Mouse (Mus musculus): ENCODE results near the gene Foxd1. TPM values are rescaled to one million over a fixed set of nuclear protein-coding genes. Genes with fewer than 3 reads are reported as not detected.

The Foxd1 gene
- total and polyA plus RNA-seq, 3 experiments = not detected

GRCm38 (mm10) chr13:98349491-98349890 is 4.6 kb upstream of the Foxd1 start:
- peaks cover 6 to 20% of the 10 kb centered on the region in 2 experiments for H3K4me1 ChIP-seq (ENCODE audit: control insufficient read depth in 1 of 2, insufficient read depth in 2 of 2)
- dilution Hi-C loops (cut with MboI; ENCODE audit: extremely low pct_ligation_motif_present, extremely low pct_unique_long_range_greater_than_20kb, low sequenced_read_pairs) (no loop called here), in situ Hi-C loops (cut with MboI; ENCODE audit: low pct_ligation_motif_present, low pct_unique_long_range_greater_than_20kb, low sequenced_read_pairs) (no loop called here)
- H3K27ac ChIP-seq (ENCODE audit: insufficient read depth, low read depth) = no peak overlapping the region
- peaks cover 9% of the 10 kb centered on the region for H3K9me3 ChIP-seq (replicated peaks; ENCODE audit: low read length)
- no peak overlapping the region for H3K4me3 ChIP-seq (replicated peaks in 1 of 3; ENCODE audit: low read depth in 2 of 3, low read length in 2 of 3, poor library complexity in 1 of 3)
- DNase-seq (ENCODE audit: extremely low read depth) = peak; percentile 56
- H3K4me2 ChIP-seq (ENCODE audit: insufficient read depth, low read depth, poor library complexity, severe bottlenecking) = 0 out of 2 replicates have a peak overlapping the region, but pooled peaks have one; percentile 24
- peak; percentile 63 for TF ChIP-seq IRF4 (IDR thresholded peaks at IDR 0.05; ENCODE audit: low read depth, low read length)
- TF ChIP-seq MAFK (IDR thresholded peaks at IDR 0.05; ENCODE audit: insufficient replicate concordance, low read length) = no peak
- TF ChIP-seq EP300 (IDR thresholded peaks at IDR 0.05; ENCODE audit: low read length) = no peak; the same call in 1 of the 2 replicates
- no peak for TF ChIP-seq SIN3A (IDR thresholded peaks at IDR 0.05; ENCODE audit: low read length)
- TF ChIP-seq ZC3H11A (IDR thresholded peaks at IDR 0.05; ENCODE audit: low read depth, low read length) = no peak
- no peak for TF ChIP-seq RCOR1 (conservative IDR thresholded peaks at IDR 0.05; ENCODE audit: low read depth, low read length)
- H3K79me2 ChIP-seq (replicated peaks; ENCODE audit: control insufficient read depth, extremely low read depth, insufficient read depth, poor library complexity, severe bottlenecking) = no peaks in the 10 kb centered on the region
- H3K27me3 ChIP-seq (replicated peaks) = no peaks in the 10 kb centered on the region
- no peaks in the 10 kb centered on the region for H3K36me3 ChIP-seq (replicated peaks in 1 of 2; ENCODE audit: control insufficient read depth in 1 of 2, insufficient read depth in 1 of 2, low read length in 1 of 2)
- no peak overlapping the region for H3K9ac ChIP-seq (ENCODE audit: insufficient read depth, low read depth)

GRCm38 (mm10) chr13:98351527-98351926 is 2.5 kb upstream of the Foxd1 start:
- Histone ChIP-seq H3K4me2 (ENCODE audit: insufficient read depth, low read depth, poor library complexity, severe bottlenecking) (no peak overlapping the region), H3K27me3 (replicated peaks) (no peaks in the 10 kb centered on the region), H3K9ac (ENCODE audit: insufficient read depth, low read depth) (no peak overlapping the region), H3K4me1 (ENCODE audit: control insufficient read depth in 1 of 2, insufficient read depth in 2 of 2) (peaks cover 6 to 20% of the 10 kb centered on the region in 2 experiments), H3K79me2 (replicated peaks; ENCODE audit: control insufficient read depth, extremely low read depth, insufficient read depth, poor library complexity, severe bottlenecking) (no peaks in the 10 kb centered on the region), H3K36me3 (replicated peaks in 1 of 2; ENCODE audit: control insufficient read depth in 1 of 2, insufficient read depth in 1 of 2, low read length in 1 of 2) (no peaks in the 10 kb centered on the region), H3K4me3 (replicated peaks in 1 of 3; ENCODE audit: low read depth in 2 of 3, low read length in 2 of 3, poor library complexity in 1 of 3) (no peak overlapping the region), H3K9me3 (replicated peaks; ENCODE audit: low read length) (peaks cover 16% of the 10 kb centered on the region), H3K27ac (ENCODE audit: insufficient read depth, low read depth) (no peak overlapping the region)
- dilution Hi-C loops (cut with MboI; ENCODE audit: extremely low pct_ligation_motif_present, extremely low pct_unique_long_range_greater_than_20kb, low sequenced_read_pairs) (no loop called here), in situ Hi-C loops (cut with MboI; ENCODE audit: low pct_ligation_motif_present, low pct_unique_long_range_greater_than_20kb, low sequenced_read_pairs) (no loop called here)
- TF ChIP-seq MAZ (IDR thresholded peaks at IDR 0.05; ENCODE audit: low read depth, low read length) = no peak
- no peak for TF ChIP-seq ZKSCAN1 (IDR thresholded peaks at IDR 0.05; ENCODE audit: borderline replicate concordance, low read depth, low read length)
- no peak for TF ChIP-seq HCFC1 (IDR thresholded peaks at IDR 0.05; ENCODE audit: low read depth, low read length)
- TF ChIP-seq RCOR1 (conservative IDR thresholded peaks at IDR 0.05; ENCODE audit: low read depth, low read length) = no peak
- TF ChIP-seq TCF12 (IDR thresholded peaks at IDR 0.05; ENCODE audit: low read depth, low read length) = no peak
- TF ChIP-seq GABPA (IDR thresholded peaks at IDR 0.05; ENCODE audit: insufficient replicate concordance, low read depth, low read length) = no peak
- no peak for TF ChIP-seq USF2 (conservative IDR thresholded peaks at IDR 0.05; ENCODE audit: low read depth, low read length)
- TF ChIP-seq CTCF (conservative IDR thresholded peaks at IDR 0.05 in 1 of 2, IDR thresholded peaks at IDR 0.05 in 1 of 2; ENCODE audit: low read depth in 2 of 2, low read length in 2 of 2) = peak in 1 of 2 experiments; percentile 52; a peak in 2 of 4 replicates
- peak; percentile 10 for TF ChIP-seq RAD21 (IDR thresholded peaks at IDR 0.05; ENCODE audit: low read depth, low read length)
- TF ChIP-seq SMC3 (IDR thresholded peaks at IDR 0.05; ENCODE audit: low read depth, low read length) = peak; percentile 39
- no peak for TF ChIP-seq UBTF (IDR thresholded peaks at IDR 0.05; ENCODE audit: low read depth, low read length)
- no peak for TF ChIP-seq EP300 (IDR thresholded peaks at IDR 0.05; ENCODE audit: low read length)
- no peak for TF ChIP-seq ETS1 (conservative IDR thresholded peaks at IDR 0.05; ENCODE audit: low read depth, low read length)
- TF ChIP-seq CHD1 (IDR thresholded peaks at IDR 0.05; ENCODE audit: low read depth, low read length) = no peak
- TF ChIP-seq PAX5 (IDR thresholded peaks at IDR 0.05; ENCODE audit: low read length) = no peak
- DNase-seq (ENCODE audit: extremely low read depth) = no peak
